Mouse (Mus musculus): ENCODE measurements around the gene Gm45062.

The Gm45062 gene

DNA sequence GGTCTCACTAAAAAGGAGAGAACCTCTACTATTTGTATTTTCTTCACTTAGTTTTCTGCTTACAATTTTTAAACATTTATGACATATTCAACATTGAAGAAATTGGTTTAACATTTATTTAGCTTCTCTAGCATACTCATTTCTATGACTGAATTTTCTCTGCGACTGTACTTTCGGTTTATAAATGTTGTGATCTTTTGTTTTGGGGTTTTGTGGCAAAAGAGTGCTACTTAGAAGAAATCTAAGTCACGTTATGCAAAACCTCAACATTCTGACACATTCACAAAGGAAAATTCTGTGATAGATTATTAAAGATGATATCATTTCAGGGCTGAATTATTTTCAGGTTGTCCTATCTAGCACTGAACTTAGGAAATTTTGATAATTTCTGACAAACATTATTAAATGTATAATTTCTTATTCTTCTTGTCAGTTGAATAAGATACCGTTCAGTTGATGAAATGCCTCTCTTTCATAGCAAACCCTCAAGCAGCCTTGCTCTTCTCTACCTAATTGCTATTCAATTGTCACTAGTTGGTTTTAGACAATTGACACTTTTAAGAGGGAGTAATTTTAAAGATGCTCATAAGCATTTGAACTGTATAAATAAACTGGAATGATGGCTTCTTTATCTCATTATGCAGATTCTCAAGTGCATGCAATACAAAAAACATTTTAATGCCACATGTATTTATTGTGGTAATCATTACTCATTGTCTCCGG, 297.8 kb downstream of the Gm45062 start:
- intact Hi-C loops (cut with DNase I), result no loop called here

DNA sequence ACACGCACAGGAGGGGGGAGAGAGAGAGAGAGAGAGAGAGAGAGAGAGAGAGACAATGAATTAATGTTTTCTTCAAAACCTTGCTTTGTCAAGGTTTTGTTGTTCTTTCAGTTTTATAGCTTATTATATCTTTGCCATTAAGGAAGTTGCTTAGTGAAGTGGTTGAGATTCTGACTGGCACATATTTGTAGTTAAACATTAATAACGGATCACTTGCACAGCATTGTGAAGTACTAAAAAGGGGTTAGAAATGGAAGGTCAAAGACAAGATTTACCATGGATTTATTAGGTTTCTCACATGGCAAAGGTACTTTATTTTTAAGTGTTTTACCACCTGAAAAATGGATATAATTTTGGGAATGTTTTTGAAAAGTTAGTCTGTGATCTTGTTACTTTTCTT, 301.4 kb downstream of the Gm45062 start:
- intact Hi-C loops (cut with DNase I), result no loop called here

DNA sequence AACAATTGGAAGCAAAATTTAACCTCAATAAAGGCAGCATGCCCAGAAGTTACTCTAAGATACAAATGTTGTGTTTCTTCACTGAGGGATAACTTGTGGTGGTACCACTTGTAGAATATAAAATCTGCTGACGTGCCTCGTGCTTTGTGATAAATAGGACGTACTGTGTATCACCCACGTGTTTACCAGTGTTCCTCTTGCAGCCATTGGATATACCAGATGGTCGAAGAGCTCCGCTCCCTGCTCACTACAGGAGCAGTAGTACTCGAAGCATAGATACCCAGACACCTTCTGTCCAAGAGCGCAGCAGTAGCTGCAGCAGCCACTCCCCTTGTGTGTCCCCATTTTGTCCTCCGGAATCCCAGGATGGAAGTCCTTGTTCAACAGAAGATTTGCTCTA, 323.1 kb downstream of the Gm45062 start:
- intact Hi-C loops (cut with DNase I), result no loop called here

DNA sequence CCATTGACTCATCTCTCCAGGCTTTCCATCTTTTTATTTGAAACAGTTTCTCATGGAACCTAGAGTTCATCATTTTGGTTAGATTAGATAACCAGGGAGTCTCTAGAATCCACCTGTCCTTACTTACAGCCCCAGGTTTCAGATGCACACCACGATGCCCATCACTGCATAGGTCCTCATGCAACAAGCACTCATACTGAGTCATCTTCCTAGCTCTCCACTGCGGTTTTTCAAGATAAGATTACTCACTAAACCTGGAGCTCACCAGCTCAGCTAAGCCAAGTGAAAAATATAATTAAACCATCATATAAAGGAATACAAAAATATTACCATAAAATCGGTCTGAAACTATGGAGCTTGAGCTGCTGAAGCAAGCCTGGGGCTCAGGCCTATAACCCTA, 324.6 kb downstream of the Gm45062 start:
- intact Hi-C loops (cut with DNase I), result no loop called here

DNA sequence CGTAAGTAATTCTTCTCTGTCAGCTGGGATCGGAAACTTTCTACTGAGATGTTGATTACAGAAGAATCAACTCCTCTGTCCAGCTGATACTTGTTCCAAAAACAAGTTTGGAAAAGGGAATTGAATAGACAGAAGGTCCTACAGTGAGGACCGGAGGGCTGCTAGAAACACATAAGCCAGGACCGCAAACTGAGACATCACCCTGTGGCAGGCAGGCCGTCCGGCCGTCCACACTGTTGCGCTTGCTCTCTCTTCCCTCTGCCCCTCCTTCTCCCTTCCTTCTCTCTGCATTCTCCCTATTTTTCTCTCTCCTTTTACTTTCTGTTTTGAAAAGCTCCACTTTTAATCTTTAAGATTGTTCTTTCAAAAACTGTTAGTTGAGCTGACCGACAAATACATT, 332.4 kb downstream of the Gm45062 start:
- intact Hi-C loops (cut with DNase I), result no loop called here

DNA sequence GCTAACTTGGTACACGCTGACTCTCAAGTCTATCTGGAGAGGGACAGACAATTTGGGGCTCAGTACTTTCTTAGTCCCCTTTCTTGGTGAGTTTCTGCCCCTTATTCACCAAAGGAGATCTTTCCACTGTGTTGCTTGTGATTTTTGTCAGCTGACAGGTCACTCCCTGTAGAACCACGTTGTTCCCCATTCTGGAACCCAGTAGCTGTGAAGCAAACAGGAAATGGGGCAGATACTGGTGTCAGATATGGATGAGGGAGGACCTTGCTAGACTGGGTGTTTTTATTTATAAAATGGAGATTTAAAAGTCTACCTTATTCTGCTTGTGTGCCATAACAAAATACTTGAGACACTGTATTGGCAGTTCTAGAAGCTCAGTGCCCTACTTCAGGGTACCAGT, 358.1 kb downstream of the Gm45062 start:
- intact Hi-C loops (cut with DNase I), result no loop called here

DNA sequence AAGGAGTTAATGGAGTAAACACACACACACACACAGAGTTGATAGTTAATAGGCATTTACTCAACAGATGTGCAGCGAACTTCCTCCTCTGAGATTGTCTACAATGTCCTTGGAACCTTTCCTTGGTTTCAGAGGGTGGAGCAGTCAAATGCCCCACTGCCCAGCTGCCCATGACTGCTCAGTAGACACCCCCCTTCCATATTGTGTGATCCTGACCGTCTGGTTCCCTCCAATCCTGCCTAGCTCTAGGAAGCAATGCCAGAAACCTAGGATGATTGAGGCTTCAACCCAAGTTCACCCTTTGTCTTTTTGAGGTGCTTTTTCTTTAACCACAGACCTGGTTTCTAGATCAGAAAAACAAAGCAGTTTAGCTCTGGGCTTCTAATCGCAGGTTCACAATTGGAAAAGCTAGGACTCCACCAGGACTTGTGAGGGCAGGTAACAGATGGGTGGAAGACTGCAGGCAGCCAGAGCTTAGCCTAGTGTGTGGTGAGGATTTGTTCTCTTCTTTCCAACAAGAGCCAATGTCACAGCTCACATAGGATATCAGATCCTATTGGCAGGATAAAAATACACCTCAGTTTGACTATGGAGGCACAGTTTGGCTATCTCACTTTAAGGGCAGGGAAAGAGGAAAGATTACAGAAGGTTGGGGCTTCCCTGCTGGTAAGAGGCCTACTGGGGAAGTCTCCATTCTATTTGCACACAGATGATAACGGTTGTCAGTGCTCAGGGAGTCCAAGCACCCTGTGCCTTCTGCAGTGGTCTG, 360.5 kb downstream of the Gm45062 start:
- intact Hi-C loops (cut with DNase I), result no loop called here

DNA sequence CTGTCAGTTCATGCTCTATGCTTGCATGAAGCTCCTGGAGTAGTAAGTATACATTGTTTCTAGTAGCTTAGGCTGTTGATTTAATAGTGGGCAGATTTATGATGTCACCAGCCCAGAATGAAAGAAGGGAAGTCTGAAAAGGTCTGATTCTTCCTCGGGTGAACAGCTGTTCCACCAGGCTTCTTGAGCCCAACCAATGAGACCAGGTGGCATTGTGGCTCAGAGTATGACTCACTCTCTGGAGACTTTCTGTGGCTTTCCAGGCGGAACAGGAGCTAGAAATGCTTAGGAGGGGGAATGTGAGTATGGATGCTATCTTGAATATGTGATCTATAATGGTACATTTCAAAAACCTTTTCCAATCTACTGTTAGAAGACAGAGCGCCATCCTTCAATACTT, 363.8 kb downstream of the Gm45062 start:
- intact Hi-C loops (cut with DNase I), result no loop called here

DNA sequence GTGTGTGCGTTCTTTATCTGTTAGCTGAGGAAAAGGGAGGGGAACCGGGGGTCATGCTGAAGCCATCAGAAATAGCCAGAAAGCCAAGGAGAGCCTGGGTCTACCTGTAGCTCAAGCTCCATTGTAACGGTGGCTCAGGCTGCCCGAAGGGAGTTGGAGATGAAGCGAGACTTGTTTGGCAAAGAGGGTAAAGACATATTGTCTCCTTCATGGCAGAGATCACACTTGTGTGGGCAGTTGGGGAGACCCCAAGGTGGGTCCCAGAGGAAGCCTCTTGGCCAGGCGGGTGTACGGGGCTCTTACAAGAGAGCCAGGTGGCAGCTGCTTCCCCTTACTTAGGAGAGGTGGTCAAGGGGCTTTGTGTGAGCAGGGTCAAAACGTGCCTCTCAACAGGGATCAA, 369.0 kb downstream of the Gm45062 start:
- intact Hi-C loops (cut with DNase I), result no loop called here

DNA sequence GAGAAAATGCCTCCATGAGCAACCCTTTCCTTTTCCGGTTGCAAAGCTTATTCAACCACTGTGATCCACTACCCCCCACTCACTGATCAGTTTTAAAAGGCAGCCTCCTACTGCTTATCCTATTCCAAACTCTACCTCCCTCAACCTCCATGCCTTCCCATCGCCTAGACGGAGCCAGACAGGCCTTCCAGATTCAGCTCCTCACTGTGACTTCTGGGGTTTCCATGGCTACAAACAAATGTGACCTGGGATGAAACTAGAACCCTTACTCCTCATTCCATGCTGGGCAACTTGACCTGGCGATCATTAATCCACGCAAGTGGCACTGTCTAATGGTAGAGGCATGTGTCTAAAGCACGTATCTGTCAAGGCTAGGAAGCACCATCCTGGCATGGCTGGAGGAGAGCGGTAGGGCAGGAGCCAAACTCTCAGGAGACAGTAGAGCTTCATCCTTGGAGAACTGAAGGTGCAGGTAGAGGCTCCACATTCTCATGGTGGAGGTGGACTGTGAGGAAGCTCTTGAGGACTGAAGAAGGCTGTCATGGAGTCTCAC, 369.5 kb downstream of the Gm45062 start:
- intact Hi-C loops (cut with DNase I), result no loop called here

DNA sequence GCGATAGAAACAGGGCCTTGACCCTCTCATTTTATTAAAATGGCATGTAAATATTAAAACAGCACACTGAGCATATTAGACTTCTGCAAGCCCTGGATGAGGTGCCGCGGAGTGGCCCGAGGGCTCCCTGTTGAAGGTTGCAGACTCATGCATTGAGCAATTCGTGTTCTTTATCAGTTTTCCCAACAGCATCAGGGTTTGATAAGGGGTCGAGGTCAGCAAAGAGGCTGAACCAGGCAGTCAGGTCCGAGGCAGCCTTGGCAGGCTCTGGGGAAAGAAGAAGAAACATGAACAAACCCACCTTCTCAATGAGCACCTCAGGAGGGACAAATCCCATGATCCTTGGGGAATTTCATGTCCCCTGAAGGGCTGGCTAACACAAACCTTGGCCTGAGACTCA, 371.3 kb downstream of the Gm45062 start:
- intact Hi-C loops (cut with DNase I), result no loop called here

DNA sequence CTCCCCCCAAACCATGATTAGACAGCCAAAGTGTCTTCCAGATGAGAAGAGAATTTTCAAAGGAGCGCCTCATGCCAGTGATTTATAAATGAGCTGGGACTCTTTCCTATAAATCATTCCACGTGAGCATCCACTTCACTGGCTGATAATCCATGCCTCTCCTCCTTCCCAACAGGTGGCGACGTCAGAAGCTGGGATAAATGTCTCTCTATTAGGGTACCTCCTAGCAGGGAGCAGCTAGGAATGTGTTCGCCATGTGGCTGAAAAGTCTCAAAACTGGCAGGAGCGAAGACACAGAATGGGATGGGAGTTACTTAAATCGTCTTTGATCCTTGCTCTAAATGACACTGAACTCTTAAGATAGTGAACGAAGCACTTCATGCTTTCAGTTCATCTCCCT, 372.1 kb downstream of the Gm45062 start:
- intact Hi-C loops (cut with DNase I), result no loop called here

DNA sequence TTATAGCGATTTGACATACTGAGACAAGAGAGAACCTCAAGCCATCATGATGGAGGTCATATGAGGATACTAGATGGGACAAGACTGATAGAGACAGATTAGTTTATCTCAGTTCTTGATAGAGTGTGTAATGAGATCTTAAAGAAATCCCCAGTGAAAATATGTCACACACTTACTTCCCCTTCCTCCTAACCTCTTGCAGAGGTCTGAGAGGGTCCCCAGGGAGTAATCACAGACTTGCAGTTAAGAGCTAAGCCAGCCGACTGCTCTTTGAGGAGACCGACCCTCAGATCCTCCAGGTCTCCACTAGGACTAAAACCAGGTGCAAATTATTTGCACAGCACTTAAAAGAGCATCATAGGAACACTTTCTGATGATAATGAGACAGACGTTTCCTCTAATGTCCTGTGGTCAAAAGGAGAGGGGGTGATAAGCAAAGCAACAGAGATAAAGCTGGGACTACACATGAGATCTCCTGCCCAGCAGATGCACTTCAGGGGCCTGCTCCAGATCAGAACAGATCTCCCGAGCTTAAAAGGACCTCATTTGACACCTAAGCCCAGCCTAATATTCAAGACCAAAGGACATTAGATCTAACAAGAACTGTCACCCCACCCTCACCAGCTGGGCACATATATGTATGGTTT, 372.9 kb downstream of the Gm45062 start:
- intact Hi-C loops (cut with DNase I), result no loop called here

DNA sequence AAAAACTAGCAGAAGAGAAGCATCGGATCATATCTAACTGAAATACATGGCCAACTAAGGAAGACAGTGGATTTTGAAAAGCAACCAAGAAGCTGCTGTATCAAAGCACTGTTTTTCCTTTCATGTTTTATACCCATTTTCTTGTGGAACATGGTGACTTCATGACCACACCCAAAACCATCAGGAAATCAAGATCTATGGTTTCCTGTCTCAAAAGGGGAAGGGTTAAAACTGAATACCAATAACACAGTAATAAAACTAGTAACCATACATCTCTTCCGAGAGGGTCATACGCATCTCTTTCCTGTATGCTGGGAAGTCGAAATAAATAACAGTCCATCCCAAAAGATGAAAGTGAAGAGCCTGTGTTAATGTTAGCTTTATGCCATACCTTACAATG, 373.5 kb downstream of the Gm45062 start:
- intact Hi-C loops (cut with DNase I), result no loop called here

DNA sequence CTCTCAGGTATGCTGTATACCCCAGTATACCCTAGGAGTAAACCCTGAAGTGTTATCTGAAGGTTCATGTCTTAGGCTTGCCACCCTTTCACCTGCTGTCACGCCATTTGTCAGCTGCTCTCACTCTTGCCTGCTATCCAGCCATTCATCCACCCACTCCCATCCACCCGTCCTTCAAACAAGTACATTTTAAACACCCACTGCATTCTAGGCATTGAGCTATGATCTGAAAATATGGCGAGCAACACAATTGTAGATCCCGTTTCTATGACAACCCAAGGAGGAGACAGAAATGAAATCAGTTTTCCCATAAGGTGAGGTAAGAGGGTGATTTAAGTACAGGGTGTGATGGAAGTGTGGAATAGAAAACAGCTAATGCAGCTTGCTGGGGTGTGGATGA, 378.9 kb downstream of the Gm45062 start:
- intact Hi-C loops (cut with DNase I), result no loop called here

DNA sequence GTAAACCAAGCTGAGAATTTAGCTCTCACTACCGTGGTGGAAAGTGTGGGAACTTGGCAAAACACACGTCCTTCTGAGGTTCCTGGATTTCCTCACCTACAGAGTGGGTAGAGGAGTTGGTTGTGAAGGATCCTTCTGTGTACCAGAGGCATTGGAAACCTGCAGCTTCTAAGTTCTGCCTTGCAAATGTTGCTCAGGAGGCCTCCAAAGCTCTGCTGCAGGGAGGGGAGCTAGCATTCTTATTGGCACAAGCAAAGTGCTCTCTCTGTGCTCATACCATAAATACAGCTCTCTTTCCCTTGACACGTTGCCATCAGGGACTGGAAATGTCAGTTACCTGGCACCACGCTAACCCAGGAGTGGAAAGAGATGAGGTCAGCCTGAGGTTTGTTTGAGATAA, 379.6 kb downstream of the Gm45062 start:
- intact Hi-C loops (cut with DNase I), result no loop called here

DNA sequence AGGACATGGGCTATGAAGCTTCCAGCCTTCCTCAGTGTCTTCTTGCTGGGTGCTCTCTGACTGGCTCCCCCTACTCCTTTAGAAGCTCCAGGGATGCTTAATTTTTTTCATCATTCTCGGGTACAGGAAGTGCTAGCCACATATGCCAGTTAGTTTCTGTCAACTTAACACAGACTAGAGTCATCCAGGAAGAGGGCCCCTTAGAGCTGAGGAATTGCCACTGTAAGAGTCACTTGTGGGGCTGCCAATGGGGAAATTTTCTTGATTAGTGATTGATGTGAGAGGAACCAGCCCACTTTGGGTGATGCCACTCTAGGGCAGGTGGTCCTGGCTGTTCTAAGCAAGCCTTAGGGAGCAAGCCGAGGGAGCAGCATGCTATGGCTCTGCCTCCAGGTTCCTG, 380.3 kb downstream of the Gm45062 start:
- intact Hi-C loops (cut with DNase I), result no loop called here

DNA sequence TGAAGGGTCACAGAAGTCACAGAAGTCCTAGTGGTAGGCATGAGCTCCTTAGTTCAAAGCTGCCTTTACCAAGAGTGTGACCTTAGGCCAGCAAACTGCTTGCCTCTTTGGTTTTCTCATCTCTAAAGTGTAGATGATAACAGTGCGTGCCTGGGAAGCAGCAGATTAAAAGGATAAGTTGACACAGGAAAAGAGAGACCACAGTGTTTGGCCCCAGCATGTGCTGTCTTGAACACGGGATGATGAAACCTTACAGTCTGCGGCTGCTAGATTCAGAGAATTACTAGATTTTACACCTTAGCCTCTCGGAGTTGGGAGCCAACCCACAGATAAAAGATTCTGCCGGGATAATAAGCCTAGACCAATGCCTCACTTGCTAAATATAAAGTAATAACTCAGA, 381.6 kb downstream of the Gm45062 start:
- intact Hi-C loops (cut with DNase I), result no loop called here

DNA sequence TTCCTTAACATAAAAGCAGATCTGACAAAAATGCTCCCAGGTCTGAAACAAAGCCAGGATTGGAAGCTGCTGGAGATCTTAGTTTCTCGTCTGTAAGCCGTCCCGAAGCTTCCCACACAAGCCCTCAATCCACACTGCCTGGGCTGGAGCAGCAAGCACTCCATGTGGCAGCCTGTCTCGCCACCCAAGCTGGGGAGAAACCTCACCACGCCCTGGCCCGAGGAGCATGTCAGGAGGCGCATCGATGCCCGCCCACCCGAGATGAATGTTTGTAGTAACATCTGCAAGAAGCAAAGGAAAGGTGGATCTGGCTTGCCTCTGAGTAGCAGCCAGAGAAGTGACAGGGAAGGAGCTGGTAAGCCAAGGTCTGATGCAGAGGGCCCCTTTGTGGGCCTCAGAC, 385.5 kb downstream of the Gm45062 start:
- intact Hi-C loops (cut with DNase I), result no loop called here

DNA sequence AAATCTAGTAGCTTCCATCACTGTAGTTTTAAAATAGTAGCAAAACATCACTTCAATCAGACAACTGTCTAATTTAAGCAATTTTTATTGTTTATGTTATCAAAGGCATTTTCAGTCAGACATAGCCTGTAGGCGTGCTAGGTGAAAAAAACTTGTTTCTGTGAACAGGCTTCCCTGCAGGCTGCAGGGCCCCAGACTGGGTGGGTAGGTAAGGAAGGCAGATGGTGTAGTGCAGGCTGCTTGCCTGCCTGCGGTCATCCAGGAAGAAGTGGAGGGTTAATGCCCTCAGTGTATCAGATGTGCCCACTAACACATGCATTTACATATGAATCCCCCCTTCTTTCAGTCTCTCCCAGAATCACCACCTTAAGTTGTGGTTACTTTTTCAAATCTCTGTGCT, 386.5 kb downstream of the Gm45062 start:
- intact Hi-C loops (cut with DNase I), result no loop called here

All from adrenal gland (tissue).